Comparison of ENCODE assay signal across 7 mouse cellular contexts in the genomic region with DNA sequence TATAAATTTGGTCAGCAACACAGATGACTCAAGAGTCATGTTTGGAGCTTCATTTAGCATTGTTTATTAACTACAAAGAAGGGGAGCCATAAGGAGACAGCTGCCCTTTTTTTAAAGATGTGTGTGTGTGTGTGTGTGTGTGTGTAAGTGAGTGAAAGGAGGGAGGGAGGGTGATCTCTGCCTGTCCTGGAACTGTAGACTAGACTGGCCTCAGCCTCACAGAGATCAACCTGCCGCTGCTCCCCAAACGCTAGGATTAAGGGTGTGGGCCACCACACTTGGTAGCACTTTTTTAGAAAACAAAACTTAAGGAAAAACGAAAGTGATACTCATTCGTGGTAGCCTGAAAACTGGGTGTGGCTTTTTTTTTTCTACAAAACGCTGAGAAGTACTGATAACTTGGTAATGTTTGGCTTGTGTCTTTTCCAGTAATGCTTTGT. TPM values are rescaled to one million over a fixed set of nuclear protein-coding genes. Genes with fewer than 3 reads are reported as not detected.
DNase-seq lines count a peak whose midpoint lies in the region; ATAC-seq and TF ChIP-seq lines count a peak whose summit lies in the region.

No protein-coding gene starts in this region.

- H3K27ac ChIP-seq in bone marrow, adult 2 months (ENCODE audit: control insufficient read depth, insufficient read depth, low read depth, low read length, poor library complexity) = peak overlapping the region; percentile 95
- H3K27ac ChIP-seq in heart, embryonic 11.5 days (ENCODE audit: low read depth, low read length) = peak overlapping the region; percentile 61

- no peaks in the 10 kb centered on the region for H3K9me3 ChIP-seq in heart, embryonic 11.5 days (replicated peaks; ENCODE audit: control insufficient read depth, low read length)
- no peaks in the 10 kb centered on the region for H3K9me3 ChIP-seq in megakaryocyte, embryonic 14.5 days

- TF ChIP-seq CTCF in bone marrow, adult 2 months (IDR thresholded peaks at IDR 0.05; ENCODE audit: control insufficient read depth, insufficient read depth, low read length) = no peak

- peak overlapping the region; percentile 88 for H3K4me3 ChIP-seq in bone marrow, adult 2 months (replicated peaks; ENCODE audit: control insufficient read depth, low read depth, low read length)
- 0 out of 2 replicates have a peak overlapping the region, but pooled peaks have one; percentile 6 for H3K4me3 ChIP-seq in heart, embryonic 11.5 days (ENCODE audit: low read depth, low read length)
- peak overlapping the region; percentile 100 for H3K4me3 ChIP-seq in megakaryocyte, embryonic 14.5 days (replicated peaks)

- DNase-seq in retina, postnatal 1 day = peak; percentile 6
- no peak for DNase-seq in retina, embryonic 14.5 days (ENCODE audit: low spot score)
- peak; percentile 50 to 66 for DNase-seq in kidney, postnatal 25 days
- DNase-seq in right cerebral cortex, postnatal 36 days (ENCODE audit: low spot score in 2 of 2) = no peak

- ATAC-seq in heart, embryonic 11.5 days (replicated peaks; ENCODE audit: insufficient number of reproducible peaks, low FRiP score, low TSS enrichment) = no peak

- peaks cover 3% of the 10 kb centered on the region for H3K36me3 ChIP-seq in heart, embryonic 11.5 days (ENCODE audit: control insufficient read depth, insufficient read depth, low read length)
- H3K36me3 ChIP-seq in megakaryocyte, embryonic 14.5 days (replicated peaks; ENCODE audit: low read length) = peaks cover 22% of the 10 kb centered on the region

- WGBS in bone marrow, adult 2 months = under 1% methylated on average over 5 of the region's 5 CpGs
- 38% methylated on average over 5 of the region's 5 CpGs for WGBS in heart, embryonic 11.5 days (ENCODE audit: insufficient replicate concordance)

- H3K9ac ChIP-seq in heart, embryonic 11.5 days (ENCODE audit: low read depth, low read length) = peak overlapping the region; percentile 25; the same call in 1 of the 2 replicates

- no peak; the same call in 1 of the 2 replicates for TF ChIP-seq POLR2A in bone marrow, adult 2 months (IDR thresholded peaks at IDR 0.05; ENCODE audit: borderline replicate concordance, control insufficient read depth, low read depth, low read length)

- peak overlapping the region; percentile 81 for H3K4me2 ChIP-seq in heart, embryonic 11.5 days

- peaks cover 2% of the 10 kb centered on the region; the same call in 1 of the 2 replicates for H3K4me1 ChIP-seq in bone marrow, adult 2 months (ENCODE audit: control insufficient read depth, insufficient read depth, low read length)
- H3K4me1 ChIP-seq in heart, embryonic 11.5 days (ENCODE audit: control insufficient read depth, insufficient read depth, low read length) = peaks cover 10% of the 10 kb centered on the region
- peaks cover 38% of the 10 kb centered on the region for H3K4me1 ChIP-seq in megakaryocyte, embryonic 14.5 days

- no peaks in the 10 kb centered on the region for H3K27me3 ChIP-seq in heart, embryonic 11.5 days (ENCODE audit: control insufficient read depth, insufficient read depth, low read length)
- H3K27me3 ChIP-seq in megakaryocyte, embryonic 14.5 days (replicated peaks) = no peaks in the 10 kb centered on the region

RNA-seq across cellular contexts. Expression of gene Tor1aip1, which starts 0.9 kb away (rescaled TPM):
- 42.5 and 60.3 TPM in 2 replicates for polyA plus RNA-seq in bone marrow, adult 2 months (2011; ENCODE audit: insufficient read depth, insufficient read length, low replicate concordance, missing spikeins)
- polyA plus RNA-seq in heart, embryonic 11.5 days (2014; fragmentation: Nextera tagmentation; extraction: Ambion mirVana) = 30.5 and 37.6 TPM in 2 replicates
- 18.6 and 28.8 TPM in 2 replicates for polyA plus RNA-seq in megakaryocyte, embryonic 14.5 days (2012; ENCODE audit: insufficient read depth, low replicate concordance)

RNA-seq across cellular contexts. Expression of gene Tor1aip2, which starts 2.0 kb away (rescaled TPM):
- 35.7 and 50.4 TPM in 2 replicates for polyA plus RNA-seq in bone marrow, adult 2 months (2011; ENCODE audit: insufficient read depth, insufficient read length, low replicate concordance, missing spikeins)
- polyA plus RNA-seq in heart, embryonic 11.5 days (2014; fragmentation: Nextera tagmentation; extraction: Ambion mirVana) = 103 and 105 TPM in 2 replicates
- 5.2 and 12.2 TPM in 2 replicates for polyA plus RNA-seq in megakaryocyte, embryonic 14.5 days (2012; ENCODE audit: insufficient read depth, low replicate concordance)

Comparison
In these comparisons a context has a peak if more than half of its experiments do, and no peak if none do; other contexts are left out.
1. DNase-seq: peak in retina, postnatal 1 day (single experiment) and kidney, postnatal 25 days (2 of 2); none in retina, embryonic 14.5 days (single experiment) and right cerebral cortex, postnatal 36 days (0 of 2).
2. H3K4me3 ChIP-seq: peak in every context shown above with its lines; median percentile 100 in megakaryocyte, embryonic 14.5 days; 88 in bone marrow, adult 2 months; 6 in heart, embryonic 11.5 days.